Mouse (Mus musculus): ENCODE results near the gene Dusp14. TPM values are rescaled to one million over a fixed set of nuclear protein-coding genes. Genes with fewer than 3 reads are reported as not detected.

Gene Dusp14
- polyA plus RNA-seq, 1 experiment from 2014 or later = 15.7 TPM

DNA sequence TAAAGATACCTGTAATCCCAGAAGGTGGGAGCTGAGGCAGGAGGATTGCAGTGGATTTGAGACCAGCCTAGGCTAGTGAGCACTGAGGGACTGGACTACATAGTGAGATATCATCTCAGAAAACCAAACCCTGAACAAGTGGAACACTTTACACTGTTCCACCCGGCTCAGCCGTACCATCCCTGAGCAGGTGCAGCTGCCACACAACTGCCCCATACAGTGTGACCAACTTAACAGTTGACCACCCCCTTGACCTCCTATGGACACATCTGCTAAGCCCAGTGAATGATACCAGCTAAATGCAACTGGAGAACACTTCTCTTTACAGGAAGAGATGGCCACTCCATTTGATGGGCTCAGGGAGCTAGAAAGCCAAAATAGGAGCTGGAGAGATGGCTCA lies 11.6 kb downstream of the Dusp14 start:
- no peaks in the 10 kb centered on the region for H3K9me3 ChIP-seq (ENCODE audit: low read depth, low read length)
- H3K4me2 ChIP-seq = no peak overlapping the region
- no peaks in the 10 kb centered on the region for H3K27me3 ChIP-seq (ENCODE audit: insufficient read depth, low read length)
- H3K4me1 ChIP-seq (ENCODE audit: insufficient read depth) = no peaks in the 10 kb centered on the region
- 94% methylated on average over 2 of the region's 2 CpGs for WGBS
- no peak overlapping the region for H3K4me3 ChIP-seq (ENCODE audit: low read depth, low read length)
- no peak for ATAC-seq (ENCODE audit: insufficient read depth)
- no peak for TF ChIP-seq CTCF (IDR thresholded peaks at IDR 0.05; ENCODE audit: low read depth)
- no peak overlapping the region for H3K27ac ChIP-seq (ENCODE audit: low read depth)
- DNase-seq = no peak
- no peaks in the 10 kb centered on the region for H3K36me3 ChIP-seq (ENCODE audit: insufficient read depth)
- no peak overlapping the region for H3K9ac ChIP-seq

DNA sequence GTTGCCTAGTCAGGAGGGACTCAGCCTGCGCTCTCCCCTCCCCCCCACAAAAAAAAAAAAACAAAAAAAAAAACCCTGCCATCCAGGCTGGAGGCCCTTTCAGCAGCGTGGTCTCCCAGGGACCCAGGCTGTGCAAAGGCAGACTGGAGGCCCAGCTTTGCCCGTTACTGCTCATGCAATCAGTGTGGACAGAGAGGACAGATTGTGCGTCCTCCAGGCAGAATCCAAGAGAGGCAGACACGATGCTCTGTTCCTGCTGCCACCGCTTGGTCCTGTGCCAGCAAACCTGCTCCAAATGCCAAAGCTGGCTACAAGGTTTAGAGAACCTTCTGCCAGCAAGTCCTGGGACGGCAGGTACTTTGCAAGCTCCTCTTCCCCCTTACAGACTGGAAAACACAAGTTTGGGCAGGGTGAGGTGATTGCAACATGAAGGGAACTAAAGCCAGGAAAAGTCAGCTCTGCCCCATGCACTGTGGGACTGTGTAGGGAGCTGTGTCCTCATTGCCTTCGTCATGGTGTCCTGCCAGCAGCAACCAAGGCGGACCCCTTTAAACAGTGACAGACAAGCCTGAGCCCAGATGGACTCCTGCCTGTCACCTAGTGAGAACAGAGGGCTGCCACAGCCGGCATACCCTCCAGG lies 15.4 kb downstream of the Dusp14 start:
- no peaks in the 10 kb centered on the region for H3K9me3 ChIP-seq (ENCODE audit: low read depth, low read length)
- DNase-seq = no peak
- no peaks in the 10 kb centered on the region for H3K27me3 ChIP-seq (ENCODE audit: insufficient read depth, low read length)
- ATAC-seq (ENCODE audit: insufficient read depth) = no peak
- H3K4me2 ChIP-seq = no peak overlapping the region
- H3K9ac ChIP-seq = no peak overlapping the region
- WGBS = 58% methylated on average over 10 of the region's 10 CpGs
- no peaks in the 10 kb centered on the region for H3K36me3 ChIP-seq (ENCODE audit: insufficient read depth)
- H3K4me1 ChIP-seq (ENCODE audit: insufficient read depth) = 0 out of 2 replicates have a peak, but pooled peaks cover 3% of the 10 kb centered on the region
- no peak for TF ChIP-seq CTCF (IDR thresholded peaks at IDR 0.05; ENCODE audit: low read depth)
- H3K4me3 ChIP-seq (ENCODE audit: low read depth, low read length) = no peak overlapping the region
- H3K27ac ChIP-seq (ENCODE audit: low read depth) = no peak overlapping the region

DNA sequence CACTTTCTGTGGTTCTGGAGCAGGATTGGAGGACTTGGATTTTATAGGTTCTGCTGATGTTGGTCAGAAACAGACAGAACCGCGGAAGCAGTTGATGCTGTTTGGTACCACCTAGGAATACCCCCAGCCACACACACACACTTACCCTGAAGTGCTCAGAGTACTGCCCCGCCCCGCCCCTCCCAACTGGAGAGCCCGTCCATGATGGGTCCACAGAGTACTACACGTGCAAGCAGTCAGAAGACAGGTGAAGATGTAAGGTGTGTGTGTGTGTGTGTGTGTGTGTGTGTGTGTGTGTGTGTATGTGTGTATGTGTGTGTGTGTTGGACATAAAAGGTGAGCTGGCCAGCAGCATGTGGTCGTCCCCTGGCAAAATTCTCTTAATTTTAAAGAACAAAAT lies 16.0 kb downstream of the Dusp14 start:
- H3K27ac ChIP-seq (ENCODE audit: low read depth) = no peak overlapping the region
- H3K36me3 ChIP-seq (ENCODE audit: insufficient read depth) = no peaks in the 10 kb centered on the region
- WGBS = 81% methylated on average over 7 of the region's 7 CpGs
- no peak overlapping the region for H3K4me3 ChIP-seq (ENCODE audit: low read depth, low read length)
- TF ChIP-seq CTCF (IDR thresholded peaks at IDR 0.05; ENCODE audit: low read depth) = no peak
- H3K9ac ChIP-seq = no peak overlapping the region
- no peaks in the 10 kb centered on the region for H3K9me3 ChIP-seq (ENCODE audit: low read depth, low read length)
- no peaks in the 10 kb centered on the region for H3K27me3 ChIP-seq (ENCODE audit: insufficient read depth, low read length)
- H3K4me1 ChIP-seq (ENCODE audit: insufficient read depth) = 0 out of 2 replicates have a peak, but pooled peaks cover 4% of the 10 kb centered on the region
- no peak overlapping the region for H3K4me2 ChIP-seq
- ATAC-seq (ENCODE audit: insufficient read depth) (no peak), DNase-seq (no peak)

DNA sequence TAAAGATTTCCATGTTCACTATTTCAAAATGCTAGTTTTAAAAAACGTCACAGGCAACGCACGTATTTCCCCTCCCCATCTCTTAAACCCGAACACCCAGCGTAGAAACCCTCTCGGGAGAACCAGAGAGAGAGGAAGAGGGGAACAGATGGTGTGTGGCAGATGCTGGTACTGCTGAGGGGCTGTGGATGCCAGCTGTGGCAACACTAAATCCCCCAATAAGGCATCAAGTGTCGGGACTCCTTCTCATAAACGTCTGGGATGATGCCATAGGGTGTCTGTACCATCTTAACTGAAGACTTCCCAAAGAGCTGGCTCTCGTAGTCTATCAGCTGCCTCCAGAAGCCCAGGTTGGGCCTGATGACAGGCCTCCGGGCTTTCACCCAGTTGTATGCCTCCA lies 20.6 kb downstream of the Dusp14 start:
- Histone ChIP-seq H3K36me3 (ENCODE audit: insufficient read depth) (no peaks in the 10 kb centered on the region), H3K9me3 (ENCODE audit: low read depth, low read length) (no peaks in the 10 kb centered on the region), H3K27ac (ENCODE audit: low read depth) (no peak overlapping the region; the same call in 1 of the 2 replicates), H3K4me2 (no peak overlapping the region), H3K4me3 (ENCODE audit: low read depth, low read length) (no peak overlapping the region), H3K9ac (no peak overlapping the region), H3K27me3 (ENCODE audit: insufficient read depth, low read length) (no peaks in the 10 kb centered on the region), H3K4me1 (ENCODE audit: insufficient read depth) (0 out of 2 replicates have a peak, but pooled peaks cover 4% of the 10 kb centered on the region)
- 70% methylated on average over 10 of the region's 10 CpGs for WGBS
- no peak for DNase-seq
- ATAC-seq (ENCODE audit: insufficient read depth) = no peak
- TF ChIP-seq CTCF (IDR thresholded peaks at IDR 0.05; ENCODE audit: low read depth) = no peak

DNA sequence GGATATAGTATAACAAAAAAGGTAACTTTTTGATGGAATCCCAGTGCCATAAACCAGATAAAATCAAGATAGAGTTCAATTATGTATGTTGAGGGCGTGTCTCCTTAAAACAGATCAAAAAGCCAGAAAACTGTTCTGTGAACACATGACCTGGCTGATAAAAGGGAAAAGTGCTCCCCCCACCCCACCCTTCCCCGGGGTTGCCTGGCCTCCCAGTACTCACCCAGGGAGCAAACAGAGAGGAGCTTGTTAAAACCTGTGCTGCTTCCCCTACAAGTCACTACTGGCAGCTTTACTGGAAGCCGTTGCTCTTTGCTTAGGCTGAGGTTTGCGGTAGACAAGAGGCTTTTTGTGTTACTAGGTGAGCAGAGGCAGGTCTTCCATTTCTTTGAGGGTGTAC lies 21.8 kb downstream of the Dusp14 start:
- ATAC-seq (ENCODE audit: insufficient read depth) (peak; percentile 28; the same call in 1 of the 2 replicates), DNase-seq (peak; percentile 46)
- no peaks in the 10 kb centered on the region for H3K36me3 ChIP-seq (ENCODE audit: insufficient read depth)
- H3K4me3 ChIP-seq (ENCODE audit: low read depth, low read length) = no peak overlapping the region
- no peaks in the 10 kb centered on the region for H3K9me3 ChIP-seq (ENCODE audit: low read depth, low read length)
- no peak overlapping the region for H3K9ac ChIP-seq
- 54% methylated on average over 4 of the region's 4 CpGs for WGBS
- peak overlapping the region; percentile 58 for H3K27ac ChIP-seq (ENCODE audit: low read depth)
- H3K27me3 ChIP-seq (ENCODE audit: insufficient read depth, low read length) = no peaks in the 10 kb centered on the region
- H3K4me1 ChIP-seq (ENCODE audit: insufficient read depth) = 0 out of 2 replicates have a peak, but pooled peaks cover 4% of the 10 kb centered on the region
- TF ChIP-seq CTCF (IDR thresholded peaks at IDR 0.05; ENCODE audit: low read depth) = no peak
- H3K4me2 ChIP-seq = no peak overlapping the region

DNA sequence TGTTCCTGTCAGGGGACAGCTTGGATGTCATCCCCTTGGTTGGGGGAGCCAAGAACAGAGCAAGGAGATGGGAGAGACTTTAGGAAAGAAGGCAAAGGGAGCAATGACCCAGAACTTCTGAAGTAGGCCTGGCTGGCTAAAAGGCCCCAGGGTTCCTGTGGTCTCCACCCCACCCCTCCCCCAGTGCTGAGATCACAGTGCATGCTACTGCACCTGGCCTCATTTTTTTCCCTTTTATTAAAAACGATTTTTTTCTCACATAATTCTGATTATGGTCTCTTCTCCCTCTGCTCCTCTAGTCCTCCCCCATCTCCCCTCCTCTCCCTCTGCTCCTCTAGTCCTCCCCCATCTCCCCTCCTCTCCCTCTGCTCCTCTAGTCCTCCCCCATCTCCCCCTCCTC lies 24.1 kb downstream of the Dusp14 start:
- H3K4me2 ChIP-seq = no peak overlapping the region

DNA sequence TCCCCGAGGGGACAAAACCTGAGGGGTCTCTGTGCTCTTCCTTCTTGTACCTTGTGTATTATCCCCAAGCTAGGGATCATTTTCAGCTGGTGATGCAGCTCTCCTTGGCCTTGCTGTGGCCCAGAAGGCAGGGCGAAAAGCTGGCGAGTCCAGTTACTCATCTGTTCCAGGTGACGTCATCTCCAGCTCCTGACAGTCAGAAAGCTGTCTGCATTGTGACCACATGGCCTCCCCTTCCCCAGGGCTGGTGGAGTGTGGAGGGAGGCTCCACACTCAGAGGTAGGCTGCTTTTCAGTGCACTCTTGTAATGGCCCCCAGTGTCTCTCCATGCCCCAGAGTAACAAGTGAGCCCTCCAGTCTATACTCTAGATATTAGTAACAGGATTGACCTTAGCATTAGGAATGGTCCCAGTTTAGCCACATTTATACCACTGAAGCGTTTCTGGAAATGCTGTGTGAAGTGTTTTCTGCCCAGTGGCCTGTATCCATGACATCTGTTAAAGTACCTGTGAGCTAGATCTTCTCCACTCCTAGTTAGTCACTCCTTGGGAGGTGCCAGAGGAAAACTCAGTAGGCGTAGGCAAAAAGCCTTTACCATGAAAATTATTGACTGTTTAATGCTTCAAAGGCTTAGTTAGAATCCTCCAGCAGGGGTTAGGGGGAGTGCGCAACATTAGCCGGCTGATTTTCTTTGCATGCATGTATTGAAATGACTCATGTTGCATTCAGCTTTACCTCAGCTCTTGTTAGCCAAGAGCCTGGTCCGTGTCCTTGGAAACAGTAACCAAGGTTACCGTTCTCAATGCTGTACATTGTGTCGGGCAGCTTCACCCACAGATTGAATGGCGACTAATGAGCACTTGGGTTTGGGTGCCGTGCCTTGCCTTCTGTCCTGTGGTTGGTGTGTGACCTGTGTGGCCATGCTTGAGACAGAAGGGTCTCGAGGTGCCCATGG lies 26.0 kb downstream of the Dusp14 start:
- 66% methylated on average over 14 of the region's 14 CpGs for WGBS
- no peak overlapping the region for H3K4me2 ChIP-seq
- H3K9ac ChIP-seq = no peak overlapping the region
- H3K27ac ChIP-seq (ENCODE audit: low read depth) = no peak overlapping the region
- ATAC-seq (ENCODE audit: insufficient read depth) (peak; percentile 35; the same call in 1 of the 2 replicates), DNase-seq (peak; percentile 73)
- no peak for TF ChIP-seq CTCF (IDR thresholded peaks at IDR 0.05; ENCODE audit: low read depth)
- peaks cover 13% of the 10 kb centered on the region; the same call in 1 of the 2 replicates for H3K36me3 ChIP-seq (ENCODE audit: insufficient read depth)
- no peaks in the 10 kb centered on the region for H3K27me3 ChIP-seq (ENCODE audit: insufficient read depth, low read length)
- H3K4me3 ChIP-seq (ENCODE audit: low read depth, low read length) = no peak overlapping the region
- H3K4me1 ChIP-seq (ENCODE audit: insufficient read depth) = no peaks in the 10 kb centered on the region
- no peaks in the 10 kb centered on the region for H3K9me3 ChIP-seq (ENCODE audit: low read depth, low read length)

More for the DNA sequence above, 24.1 kb downstream of the Dusp14 start:
- Histone ChIP-seq H3K27me3 (ENCODE audit: insufficient read depth, low read length) (no peaks in the 10 kb centered on the region), H3K9ac (no peak overlapping the region), H3K4me1 (ENCODE audit: insufficient read depth) (0 out of 2 replicates have a peak, but pooled peaks cover 4% of the 10 kb centered on the region), H3K36me3 (ENCODE audit: insufficient read depth) (peaks cover 8% of the 10 kb centered on the region; the same call in 1 of the 2 replicates), H3K27ac (ENCODE audit: low read depth) (no peak overlapping the region), H3K4me3 (ENCODE audit: low read depth, low read length) (no peak overlapping the region), H3K9me3 (ENCODE audit: low read depth, low read length) (no peaks in the 10 kb centered on the region)
- ATAC-seq (ENCODE audit: insufficient read depth) = no peak
- 26% methylated on average over 1 of the region's 1 CpGs for WGBS
- DNase-seq = no peak
- TF ChIP-seq CTCF (IDR thresholded peaks at IDR 0.05; ENCODE audit: low read depth) = no peak
